Mouse (Mus musculus) olfactory bulb, adult 2 months (tissue): ENCODE data around the gene Dok5. TPM values are rescaled to one million over a fixed set of nuclear protein-coding genes. Genes with fewer than 3 reads are reported as not detected.
A peak's percentile ranks its signal among the peaks of the same experiment; 100 is the strongest.

Experiments used
- H3K27ac ChIP-seq: fragments of 200-500 bp; 2 replicates; pipeline ENCODE4 v1.5.1; 2012; ENCODE audit warnings: low read depth, low read length; ENCODE audit not compliant: insufficient read depth
- H3K4me1 ChIP-seq: fragments of 200-500 bp; 2 replicates; pipeline ENCODE4 v1.6.1; 2012; ENCODE audit warnings: low read length; ENCODE audit not compliant: control insufficient read depth, insufficient read depth
- H3K4me3 ChIP-seq: fragments of 200-500 bp; 2 replicates; pipeline ENCODE4 v1.5.1; 2012; ENCODE audit warnings: mild to moderate bottlenecking, low read depth, low read length, moderate library complexity; ENCODE audit not compliant: insufficient read depth
- CTCF ChIP-seq: fragments of 200-500 bp; IDR thresholded peaks from 2 replicates; pipeline ENCODE4 v1.5.1; 2012; ENCODE audit warnings: low read depth, mild to moderate bottlenecking, low read length, moderate library complexity; ENCODE audit not compliant: insufficient read depth
- POLR2A ChIP-seq: fragments of 200-500 bp; IDR thresholded peaks from 2 replicates; pipeline ENCODE4 v1.6.1; 2012; ENCODE audit warnings: mild to moderate bottlenecking, low read depth, low read length, moderate library complexity; ENCODE audit not compliant: insufficient read depth
- WGBS: fragments of 180-500 bp; shearing (Covaris S2); methylation state at CpG from one replicate; pipeline ENCODE4 v1.1.7; 2018; 5-methylcytosine and 5-hydroxymethylcytosine counted together
- polyA plus RNA-seq: library from polyadenylated mRNA; stranded (reverse); fragments of >200 nt; gene quantifications from 2 replicates; pipeline ENCODE4 v1.2.4, GENCODE M21; 2012; ENCODE audit warnings: low replicate concordance; ENCODE audit not compliant: missing spikeins, insufficient read depth, insufficient read length

Dok5 gene
- polyA plus RNA-seq, 1 experiment: not detected

DNA sequence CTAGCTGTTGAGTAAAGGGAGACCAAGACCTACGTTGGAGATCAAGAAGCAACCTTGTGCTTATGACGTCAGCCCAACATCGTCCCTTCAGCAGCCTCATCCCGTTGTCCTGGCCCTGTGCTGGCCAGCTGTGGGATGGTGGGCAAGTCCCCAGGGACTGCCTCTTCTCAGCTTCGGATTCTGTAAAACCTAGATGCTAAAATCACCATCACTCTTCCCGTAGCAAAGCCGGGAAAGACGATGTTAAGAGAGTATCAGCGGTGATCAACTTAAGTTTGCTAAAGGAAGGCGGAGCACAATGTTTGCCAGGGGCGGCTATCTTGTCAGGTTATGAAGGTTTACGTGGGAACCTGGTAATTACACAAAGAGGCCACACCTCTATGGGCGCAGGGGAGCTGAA is 826 bp upstream of the Dok5 start:
- WGBS: 70% methylated on average over 13 of the region's 13 CpGs
- H3K4me1 ChIP-seq: peaks cover 5% of the 10 kb centered on the region; the same call in 1 of the 2 replicates
- H3K4me3 ChIP-seq: no peak overlapping the region
- no peak overlapping the region for H3K27ac ChIP-seq
- TF ChIP-seq CTCF: no peak
- no peak for TF ChIP-seq POLR2A

DNA sequence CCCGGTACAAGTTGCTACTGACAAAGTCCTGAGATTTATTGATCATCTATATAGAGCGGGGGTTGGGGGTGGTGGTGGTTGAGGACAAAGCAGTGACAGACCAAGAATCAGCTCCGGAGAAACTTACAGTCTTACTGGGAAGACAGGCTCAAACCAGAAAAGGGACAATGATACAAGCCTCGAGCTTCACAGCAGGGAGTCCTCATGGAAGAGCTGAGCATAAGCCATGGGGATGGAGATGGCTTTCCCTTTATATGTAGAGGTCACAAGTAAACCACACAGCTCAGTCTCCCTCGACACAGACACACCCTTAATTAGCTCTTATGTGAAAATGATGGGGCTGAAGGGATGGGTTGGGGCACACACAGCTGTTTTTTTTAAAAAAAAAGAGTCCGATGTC is 402 bp upstream of the Dok5 start:
- 21% methylated on average over 6 of the region's 6 CpGs for WGBS
- peak overlapping the region; percentile 48 for H3K4me3 ChIP-seq

GRCm38 (mm10) chr2:170733671-170734070 is 2.1 kb downstream of the Dok5 start:
- Histone ChIP-seq H3K4me3 (no peak overlapping the region), H3K27ac (no peak overlapping the region), H3K4me1 (peaks cover 5% of the 10 kb centered on the region; the same call in 1 of the 2 replicates)
- TF ChIP-seq CTCF (no peak), POLR2A (no peak)
- WGBS: 88% methylated on average over 1 of the region's 1 CpGs

More for the DNA sequence above, 402 bp upstream of the Dok5 start:
- Histone ChIP-seq H3K27ac (no peak overlapping the region), H3K4me1 (peaks cover 5% of the 10 kb centered on the region; the same call in 1 of the 2 replicates)
- no peak for TF ChIP-seq POLR2A
- TF ChIP-seq CTCF: no peak

GRCm38 (mm10) chr2:170734446-170734845 is 2.8 kb downstream of the Dok5 start:
- TF ChIP-seq POLR2A (no peak), CTCF (no peak)
- 88% methylated on average over 3 of the region's 3 CpGs for WGBS
- no peak overlapping the region for H3K4me3 ChIP-seq
- no peak overlapping the region for H3K27ac ChIP-seq
- peaks cover 5% of the 10 kb centered on the region; the same call in 1 of the 2 replicates for H3K4me1 ChIP-seq

GRCm38 (mm10) chr2:170738446-170738845 is 6.8 kb downstream of the Dok5 start:
- Histone ChIP-seq H3K4me1 (no peaks in the 10 kb centered on the region), H3K4me3 (no peak overlapping the region), H3K27ac (no peak overlapping the region)
- no peak for TF ChIP-seq CTCF
- no peak for TF ChIP-seq POLR2A
- WGBS: 86% methylated on average over 9 of the region's 9 CpGs

GRCm38 (mm10) chr2:170738891-170739290 is 7.3 kb downstream of the Dok5 start:
- Histone ChIP-seq H3K4me1 (no peaks in the 10 kb centered on the region), H3K4me3 (no peak overlapping the region), H3K27ac (no peak overlapping the region)
- WGBS: 93% methylated on average over 9 of the region's 9 CpGs
- TF ChIP-seq POLR2A (no peak), CTCF (no peak)

DNA sequence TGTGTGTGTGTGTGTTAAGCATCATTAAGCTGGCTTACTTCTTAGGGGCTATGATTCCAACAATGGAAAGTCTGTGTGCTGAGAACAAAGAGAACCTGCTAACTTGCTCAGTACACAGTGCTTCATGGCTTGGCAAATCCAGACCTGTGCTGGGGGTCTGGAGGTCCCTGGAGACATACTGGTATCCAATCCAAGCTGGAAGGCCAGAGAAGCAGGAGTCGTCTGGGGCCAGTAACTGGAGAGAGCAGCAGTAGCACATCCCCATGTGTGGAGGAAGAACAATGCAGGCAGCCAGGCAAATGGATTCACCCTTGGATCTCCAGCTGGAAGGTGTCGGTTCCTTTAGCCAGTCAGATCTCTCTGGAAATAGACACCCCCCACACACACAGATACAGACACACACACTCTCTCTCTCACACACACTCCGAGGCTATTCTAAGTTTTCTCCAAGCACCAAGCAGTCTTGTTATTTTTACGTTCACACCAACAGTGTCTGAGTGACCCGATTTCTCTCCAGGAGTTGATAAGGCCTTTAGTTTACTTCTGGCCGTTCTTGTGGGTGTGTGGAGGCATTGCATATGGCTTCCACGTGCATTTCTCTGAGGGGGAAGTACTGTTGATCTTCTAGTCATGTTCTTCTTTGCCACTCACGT is 8.2 kb downstream of the Dok5 start:
- 66% methylated on average over 8 of the region's 8 CpGs for WGBS
- H3K4me1 ChIP-seq: no peaks in the 10 kb centered on the region
- no peak overlapping the region for H3K27ac ChIP-seq
- TF ChIP-seq POLR2A: no peak
- TF ChIP-seq CTCF: no peak
- no peak overlapping the region for H3K4me3 ChIP-seq

DNA sequence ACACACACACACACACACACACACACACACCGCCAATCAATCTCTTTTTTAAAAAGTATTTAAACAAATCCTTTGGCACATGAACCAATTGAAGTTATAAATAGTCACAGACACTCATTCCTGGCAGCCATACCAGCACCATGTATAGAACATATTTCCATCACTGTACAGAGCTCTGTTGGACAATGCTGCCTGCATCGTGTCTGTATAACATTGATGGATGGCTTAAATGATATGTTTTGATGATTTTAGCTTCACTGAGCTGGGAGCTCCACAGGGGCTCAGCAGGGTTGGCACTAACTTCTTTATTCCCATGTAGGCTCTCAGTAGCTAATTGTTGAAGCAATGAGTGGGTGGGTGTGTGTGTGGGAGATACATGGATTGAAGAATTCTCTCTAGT is 11.9 kb downstream of the Dok5 start:
- H3K4me1 ChIP-seq: no peaks in the 10 kb centered on the region
- TF ChIP-seq POLR2A (no peak), CTCF (no peak)
- no peak overlapping the region for H3K27ac ChIP-seq
- 54% methylated on average over 2 of the region's 2 CpGs for WGBS
- no peak overlapping the region for H3K4me3 ChIP-seq

DNA sequence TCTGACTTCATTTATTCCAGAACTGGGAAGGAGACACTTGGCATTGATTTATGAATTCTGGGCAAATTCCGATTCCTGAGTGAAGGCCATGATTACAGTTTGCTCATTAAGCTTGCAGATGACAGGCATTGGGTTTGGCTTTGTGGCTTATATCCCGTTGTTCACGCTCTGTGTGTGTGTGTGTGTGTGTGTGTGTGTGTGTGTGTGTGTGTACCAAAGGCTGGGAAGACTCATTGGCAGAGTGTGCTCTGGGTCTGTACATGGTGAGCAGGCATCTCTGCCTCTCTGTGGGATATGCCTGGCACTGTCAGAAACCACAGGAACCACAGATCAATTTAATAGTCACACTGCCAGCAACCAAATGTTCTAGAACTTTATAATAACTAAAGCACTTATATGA is 17.3 kb downstream of the Dok5 start:
- WGBS: 65% methylated on average over 3 of the region's 3 CpGs
- Histone ChIP-seq H3K4me1 (no peaks in the 10 kb centered on the region), H3K27ac (no peak overlapping the region), H3K4me3 (no peak overlapping the region)
- TF ChIP-seq POLR2A: no peak
- no peak for TF ChIP-seq CTCF
